Mouse (Mus musculus) adrenal gland, adult (tissue): ENCODE data around the gene Adgrl3.

Experiments
- DNase-seq, 2 experiments: peaks; one replicate each; pipeline ENCODE4 v3.0.0; 2022 to 2023; ENCODE audit warnings: low spot score in 1 of 2; ENCODE audit not compliant: inconsistent age in 2 of 2

Gene Adgrl3

DNA sequence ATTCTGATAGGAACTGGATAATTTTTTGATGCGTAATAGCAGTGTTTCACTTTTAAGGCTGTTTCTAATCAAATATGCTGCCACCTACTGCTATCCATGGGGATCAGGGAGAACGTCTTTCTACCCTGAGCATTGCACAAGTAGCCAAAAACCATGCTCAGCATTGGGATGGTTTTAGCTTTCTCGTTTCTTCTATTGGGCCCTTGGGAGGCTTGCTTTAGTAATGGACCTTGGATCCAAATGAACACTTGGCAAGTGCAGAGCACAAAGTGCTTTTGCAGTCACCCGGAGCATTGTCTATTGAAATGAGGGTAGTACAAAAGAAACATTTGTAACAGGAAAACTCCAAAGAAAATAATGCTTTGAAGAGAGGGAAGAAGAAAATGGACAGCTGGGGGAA is 620.2 kb downstream of the Adgrl3 start:
- DNase-seq, result peak in 1 of 2 experiments; percentile 32

DNA sequence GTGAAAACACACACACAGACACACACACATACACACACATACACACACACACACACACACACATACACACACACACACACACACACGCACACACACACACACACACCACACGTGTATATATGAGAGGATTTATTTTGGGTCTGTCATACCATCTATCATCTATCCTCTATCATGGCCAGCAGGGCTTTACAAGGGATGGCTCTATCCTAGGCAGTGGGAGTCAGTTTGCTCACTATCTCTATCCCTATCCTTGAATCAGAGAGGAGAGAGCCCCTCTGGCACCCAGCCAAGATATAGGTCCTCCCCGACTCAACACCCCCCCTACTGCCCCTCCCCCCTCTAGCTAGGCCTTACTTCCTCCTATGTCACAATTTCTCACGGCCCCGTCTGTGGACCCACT is 625.6 kb downstream of the Adgrl3 start:
- no peak for DNase-seq

DNA sequence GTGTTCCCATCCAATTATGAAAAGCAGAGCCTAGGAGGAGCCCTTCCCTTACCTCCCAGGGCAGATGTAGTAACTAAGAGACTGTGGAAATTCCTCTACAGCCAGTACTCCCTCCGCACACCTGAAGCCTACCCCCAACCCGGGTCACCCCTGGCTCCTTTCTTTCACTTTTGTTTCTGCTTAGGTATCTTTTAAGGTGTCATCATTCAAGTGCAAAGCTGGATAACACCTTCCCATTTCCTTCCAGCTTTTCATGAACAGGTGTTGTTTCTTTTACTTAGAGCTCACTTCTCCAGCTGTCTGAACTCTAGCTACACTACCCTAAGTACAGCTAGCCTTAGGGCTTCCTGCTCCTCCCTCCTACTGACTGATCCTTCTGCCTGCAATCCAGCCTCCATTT is 634.0 kb downstream of the Adgrl3 start:
- DNase-seq, result no peak

DNA sequence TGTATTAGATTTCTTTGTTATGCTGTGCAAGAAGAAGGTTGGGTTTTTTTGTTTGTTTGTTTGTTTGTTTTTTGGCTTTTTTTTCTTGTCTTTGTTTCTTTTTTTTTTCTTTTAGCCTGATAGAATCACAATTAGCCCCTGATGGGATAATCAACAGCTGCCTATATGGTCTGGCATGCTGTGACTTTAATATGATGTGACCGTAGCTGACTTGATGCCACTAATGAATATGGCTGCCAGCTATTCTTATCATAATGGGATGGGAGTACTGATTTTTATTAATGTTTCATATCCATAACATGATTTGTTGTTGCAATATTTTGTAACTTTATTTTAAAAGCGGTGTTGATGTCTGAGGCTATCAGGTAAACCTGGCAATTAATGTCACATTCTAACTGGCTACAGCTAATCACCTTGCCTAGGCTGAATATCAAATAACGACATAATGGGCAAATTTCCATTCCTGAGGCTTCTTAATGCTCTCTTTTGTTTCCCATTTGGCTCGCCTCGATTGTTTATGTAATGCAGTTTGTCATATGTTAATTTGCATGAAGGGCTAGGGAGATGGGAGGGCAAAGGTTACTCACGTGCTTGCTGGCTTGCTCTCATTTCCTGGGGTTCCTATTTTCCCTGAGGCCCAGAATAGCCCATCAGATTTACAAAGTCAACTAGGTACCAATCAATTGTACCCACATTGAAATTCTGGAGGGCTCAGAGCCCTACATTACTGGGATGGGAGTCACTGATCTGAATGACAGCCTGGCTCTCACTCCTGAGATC is 641.9 kb downstream of the Adgrl3 start:
- no peak for DNase-seq

DNA sequence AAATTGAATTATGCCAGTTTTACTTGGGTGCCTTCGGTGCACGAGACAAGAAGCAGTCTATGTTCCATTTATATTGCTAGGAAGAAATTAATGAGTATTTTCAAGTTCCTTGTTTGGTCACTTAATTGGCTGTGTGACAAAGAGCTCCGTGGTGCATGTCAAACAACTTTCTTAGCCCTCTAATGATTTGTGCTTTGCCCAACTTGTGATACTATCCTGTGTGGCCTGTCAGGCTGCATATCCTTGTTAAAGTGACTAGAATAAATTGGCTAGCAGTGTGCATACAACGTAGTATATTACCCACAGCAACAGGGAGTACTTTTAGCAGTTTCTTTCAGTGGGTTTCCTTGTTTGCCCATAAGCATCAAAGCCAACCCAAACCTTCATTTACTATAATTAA is 651.1 kb downstream of the Adgrl3 start:
- no peak for DNase-seq

DNA sequence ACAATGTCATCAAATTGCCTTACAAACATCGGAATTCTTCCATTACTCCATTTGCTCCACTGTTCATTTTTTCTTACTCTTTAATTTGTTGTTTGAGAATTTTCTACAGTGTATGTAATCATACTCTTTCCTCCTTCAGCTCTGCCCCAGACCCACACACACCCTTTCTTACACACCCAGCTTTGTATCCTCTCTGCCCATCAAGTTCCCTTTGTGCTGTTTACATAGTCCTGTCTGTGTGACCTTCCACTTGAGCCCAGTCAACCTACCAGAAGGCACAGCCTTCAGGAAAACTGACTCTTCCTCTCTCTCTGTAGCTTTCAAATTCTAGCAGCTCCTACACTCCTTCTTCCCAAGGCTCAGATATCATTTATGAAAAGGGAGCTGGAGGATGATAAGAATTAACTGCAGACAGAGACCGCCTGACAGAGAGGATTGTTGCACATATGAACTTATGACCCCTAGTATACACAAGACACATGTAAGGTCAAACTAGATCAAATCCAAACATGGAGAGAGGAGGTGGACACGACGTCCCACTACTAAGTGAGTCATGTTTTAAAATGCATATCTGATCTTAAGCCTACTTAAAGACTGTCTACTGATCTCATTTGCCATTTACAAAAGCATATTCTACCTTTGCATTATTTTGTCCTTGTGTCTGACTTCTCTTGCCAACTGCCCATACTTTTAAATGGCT is 654.5 kb downstream of the Adgrl3 start:
- DNase-seq, result no peak

DNA sequence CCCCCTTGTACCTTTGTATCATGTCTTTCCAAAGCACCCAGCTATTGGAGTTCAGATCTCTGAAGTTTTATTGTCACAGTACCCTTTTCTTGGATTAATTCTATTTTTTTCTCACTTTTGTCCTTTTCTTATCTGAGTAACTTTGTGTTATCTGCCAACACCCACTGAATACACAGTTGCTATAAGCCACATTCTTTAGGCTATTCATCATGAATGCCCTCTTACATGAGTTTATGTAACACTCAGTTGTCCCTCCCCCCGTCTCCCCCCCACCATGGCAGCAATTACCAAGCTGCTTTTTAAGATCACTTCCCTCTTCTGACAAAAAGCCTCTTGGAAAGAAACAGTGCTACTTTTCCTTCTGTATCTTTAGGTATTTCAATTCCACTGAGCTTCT is 655.0 kb downstream of the Adgrl3 start:
- no peak for DNase-seq

DNA sequence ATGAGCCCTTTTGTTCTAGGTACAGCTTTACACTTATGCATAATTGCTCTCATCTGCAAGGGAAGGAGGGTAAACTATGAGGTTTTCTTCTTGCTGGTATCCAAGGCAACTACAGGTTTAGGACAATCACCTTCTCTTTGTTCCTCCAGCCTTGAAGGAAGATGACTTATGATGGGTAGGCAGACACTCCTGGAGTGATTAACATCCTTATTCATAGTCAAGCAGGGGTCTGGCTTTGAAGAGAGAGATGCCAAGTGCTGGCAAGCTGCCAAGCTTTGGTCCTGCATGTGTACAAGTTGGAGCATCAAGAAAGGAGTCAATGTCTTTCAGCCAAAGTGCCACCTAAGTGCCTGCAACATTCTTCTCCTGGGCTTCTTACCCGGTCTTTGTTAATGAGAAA is 657.0 kb downstream of the Adgrl3 start:
- no peak for DNase-seq

DNA sequence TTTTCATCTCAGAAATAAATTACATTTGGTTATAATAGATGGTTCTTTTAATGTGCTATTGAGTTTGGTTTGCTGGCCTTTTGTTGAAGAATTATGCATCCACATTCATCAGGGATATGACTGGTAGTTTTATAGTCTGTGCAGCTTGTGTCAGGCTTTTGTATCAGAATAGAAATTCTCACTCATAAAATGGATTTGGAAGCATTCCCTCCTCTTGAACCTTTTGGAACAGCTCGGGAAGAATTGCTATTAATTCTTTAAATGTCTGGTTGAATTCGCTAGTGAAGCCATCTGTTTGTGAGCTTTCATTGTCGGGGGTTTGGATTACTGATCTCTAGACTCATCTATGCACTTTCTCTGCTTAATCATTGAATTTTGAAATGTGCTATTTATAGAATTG is 666.3 kb downstream of the Adgrl3 start:
- no peak for DNase-seq

DNA sequence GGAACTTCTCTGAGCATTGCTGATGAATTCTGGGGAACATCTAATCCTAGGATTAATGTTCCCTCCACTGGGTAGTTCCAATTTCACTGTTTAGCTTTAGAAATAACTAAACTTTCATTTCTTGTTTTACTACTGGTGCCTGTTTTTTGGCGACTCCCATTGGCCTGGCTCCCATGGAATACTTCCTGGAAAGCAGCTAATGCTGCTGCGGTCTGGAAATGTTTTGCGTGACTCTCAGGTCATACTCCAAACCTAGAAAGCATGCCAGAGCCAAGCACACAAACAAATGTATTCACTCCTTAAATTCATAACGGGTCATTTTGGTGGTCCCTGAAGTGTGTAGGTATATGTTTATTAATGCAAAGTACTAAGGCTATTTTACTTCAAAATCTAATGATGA is 666.9 kb downstream of the Adgrl3 start:
- DNase-seq, result no peak

DNA sequence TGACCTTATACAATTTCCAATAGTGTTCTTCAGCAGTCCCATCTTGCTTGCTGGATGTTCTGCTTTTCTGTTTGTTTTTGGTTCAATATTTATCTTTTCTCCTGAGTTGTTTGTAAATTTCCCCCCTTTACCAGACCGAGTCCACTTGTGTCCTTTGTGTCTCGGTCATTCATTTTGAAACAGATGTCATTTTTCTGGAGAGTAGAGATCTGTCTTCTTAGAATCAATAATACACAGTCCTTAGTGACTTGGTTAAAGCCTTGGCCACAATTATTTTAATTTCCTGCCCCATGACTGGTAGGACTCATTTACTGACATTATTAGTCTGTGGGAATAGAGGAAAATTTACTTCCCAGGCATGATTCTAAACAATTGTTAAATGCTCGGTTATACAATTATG is 709.7 kb downstream of the Adgrl3 start:
- no peak for DNase-seq

DNA sequence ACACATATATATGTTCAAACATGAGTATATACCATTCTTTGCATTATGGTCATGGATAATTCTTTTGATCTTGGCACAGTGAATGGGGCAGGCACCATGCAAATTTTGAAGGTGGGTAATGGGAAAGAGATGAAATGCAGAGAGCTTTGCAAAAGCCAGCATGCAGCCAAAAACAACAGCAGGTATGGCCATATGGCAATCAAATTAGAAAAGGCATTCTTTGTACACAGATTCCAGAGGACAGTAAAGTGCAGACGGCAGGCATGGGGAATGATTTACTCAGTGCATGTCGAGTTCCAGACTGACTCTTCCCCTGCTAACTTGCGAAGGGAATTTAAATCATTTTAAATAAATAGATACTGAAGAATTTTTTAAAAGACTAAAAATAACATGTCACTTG is 716.1 kb downstream of the Adgrl3 start:
- DNase-seq, result no peak

DNA sequence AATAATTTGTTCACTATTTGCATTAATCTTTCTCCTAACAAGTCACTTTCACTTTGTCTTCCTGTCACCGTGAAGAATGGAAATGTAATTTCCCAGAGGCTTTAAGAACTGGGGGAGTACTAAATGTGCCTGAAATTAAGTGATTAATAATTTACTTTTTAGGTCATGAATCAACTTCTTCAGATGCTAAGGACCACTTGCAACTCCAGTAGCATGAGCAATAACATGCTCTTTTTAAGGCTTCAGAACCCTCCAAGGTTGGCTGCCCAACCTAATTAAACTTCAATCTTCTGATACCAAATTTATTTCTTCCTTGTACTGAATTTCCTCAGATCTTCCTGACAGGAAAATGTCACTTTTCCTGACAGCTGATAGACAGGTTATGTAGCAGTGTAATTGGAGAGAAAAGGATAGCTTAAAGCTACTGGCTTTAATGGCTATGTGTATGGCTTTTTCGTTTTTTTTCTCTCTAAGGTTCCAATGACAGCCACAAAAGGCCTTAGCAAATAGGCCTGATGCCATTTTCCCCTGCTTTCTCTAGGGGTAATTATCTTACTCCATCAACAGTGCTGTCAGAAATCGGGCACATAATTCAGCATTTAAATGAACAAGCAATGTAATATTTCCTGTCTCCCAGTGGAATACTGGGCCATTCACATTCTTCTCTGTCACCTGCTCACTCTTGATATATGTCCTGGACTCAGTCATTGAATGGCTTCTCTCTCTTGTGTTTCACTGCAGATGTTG is 718.5 kb downstream of the Adgrl3 start:
- DNase-seq, result no peak

DNA sequence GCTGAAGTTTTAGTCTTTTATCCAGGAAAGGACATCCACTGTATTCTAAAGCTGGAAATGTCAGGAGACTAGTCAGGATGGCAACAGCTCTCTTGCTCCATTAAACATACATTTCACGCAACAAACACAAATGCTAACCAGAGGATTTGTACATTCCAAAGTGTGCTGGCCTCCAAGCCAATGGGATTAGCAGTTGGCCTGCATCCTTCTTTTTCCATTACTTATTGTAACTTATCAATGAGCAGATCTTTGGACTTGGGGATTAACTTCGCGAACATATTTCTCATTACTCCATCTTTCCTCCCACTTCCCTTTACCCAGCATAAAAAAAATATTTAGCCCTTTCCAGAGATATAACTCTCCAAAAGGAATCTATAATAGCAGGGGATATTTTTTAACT is 732.5 kb downstream of the Adgrl3 start:
- DNase-seq, result no peak

DNA sequence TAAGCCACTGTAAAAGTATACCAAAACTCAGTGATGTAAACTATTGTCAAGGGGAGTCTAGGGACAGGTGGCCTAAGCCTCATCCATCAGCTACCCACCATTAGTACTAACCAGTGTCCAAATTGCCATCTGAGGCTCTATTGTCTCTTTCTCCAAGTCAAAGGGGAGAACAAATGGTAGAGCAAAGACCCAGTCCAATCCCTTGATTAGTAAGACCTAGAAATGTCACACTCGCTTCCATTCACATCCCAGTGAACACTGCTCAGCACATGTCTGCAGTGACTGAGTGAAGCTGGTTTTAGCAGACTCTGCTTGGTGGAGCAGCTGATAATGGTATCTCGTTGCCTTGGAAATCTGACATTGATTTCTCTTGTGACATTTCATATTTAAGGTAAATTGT is 735.8 kb downstream of the Adgrl3 start:
- no peak for DNase-seq

DNA sequence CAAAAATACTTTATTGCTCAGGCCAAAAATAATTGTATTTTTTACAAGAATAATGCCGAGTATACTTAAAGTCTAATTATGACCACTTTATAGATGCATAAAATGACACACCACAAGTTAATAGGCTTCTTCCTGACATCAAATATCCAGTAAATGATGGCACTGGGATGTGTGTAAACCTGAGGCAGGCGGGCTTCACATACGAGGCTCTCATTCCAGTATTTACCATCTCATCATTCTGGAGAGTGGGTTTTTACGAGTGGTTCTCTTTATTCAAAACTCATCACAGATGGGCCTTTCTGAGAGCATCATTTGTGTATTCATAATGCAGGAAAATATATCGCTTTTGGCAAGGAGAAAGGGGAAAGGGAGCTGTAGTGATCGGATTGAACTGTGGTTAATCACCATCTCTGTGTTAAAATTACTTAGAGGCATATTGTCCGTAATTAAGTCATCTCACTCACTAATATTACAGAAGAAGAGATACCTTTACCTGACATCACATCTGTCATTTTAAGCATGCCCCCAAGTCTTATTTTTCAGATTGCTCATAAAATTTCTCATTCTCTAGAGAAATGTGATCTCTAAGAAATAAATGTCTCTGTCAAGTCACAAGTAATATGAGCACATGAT is 737.3 kb downstream of the Adgrl3 start:
- no peak for DNase-seq

DNA sequence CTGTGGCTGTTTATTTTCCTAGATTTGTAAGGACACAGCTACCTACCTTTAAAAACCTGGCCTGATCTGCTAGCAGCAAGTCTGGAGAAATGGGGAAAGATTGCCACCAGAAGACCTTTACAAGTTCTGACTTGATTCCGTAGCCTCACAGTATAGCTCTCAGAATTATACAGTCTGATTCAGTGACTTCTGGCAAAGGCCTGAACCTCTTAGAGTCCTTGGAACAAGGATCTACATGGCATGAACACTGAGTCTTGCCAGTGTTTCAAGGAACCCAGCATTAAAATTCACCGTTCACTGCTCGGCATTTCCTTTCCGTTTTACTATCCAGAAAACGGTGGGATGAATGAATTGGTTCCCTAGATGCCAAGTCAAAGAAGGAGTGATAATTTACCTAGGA is 756.3 kb downstream of the Adgrl3 start:
- no peak for DNase-seq

DNA sequence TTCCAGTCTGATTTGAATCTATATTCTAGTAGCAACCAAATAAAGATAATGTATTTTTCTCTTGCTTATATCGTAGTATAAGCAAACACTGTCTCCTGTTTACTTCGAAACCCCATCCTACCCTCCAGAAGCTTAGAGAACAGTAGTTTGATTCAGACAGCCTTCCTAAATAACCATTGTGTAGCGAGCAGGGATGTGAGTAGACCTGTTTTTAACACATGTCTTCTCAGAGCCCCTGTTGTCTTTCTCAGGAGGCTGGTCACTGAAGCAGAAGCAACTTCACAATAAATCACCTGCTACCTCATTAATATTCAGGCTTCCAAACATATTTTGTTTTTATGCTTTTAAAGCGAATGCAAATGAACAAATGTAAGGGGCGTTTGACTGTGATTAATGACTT is 756.8 kb downstream of the Adgrl3 start:
- DNase-seq, result no peak

DNA sequence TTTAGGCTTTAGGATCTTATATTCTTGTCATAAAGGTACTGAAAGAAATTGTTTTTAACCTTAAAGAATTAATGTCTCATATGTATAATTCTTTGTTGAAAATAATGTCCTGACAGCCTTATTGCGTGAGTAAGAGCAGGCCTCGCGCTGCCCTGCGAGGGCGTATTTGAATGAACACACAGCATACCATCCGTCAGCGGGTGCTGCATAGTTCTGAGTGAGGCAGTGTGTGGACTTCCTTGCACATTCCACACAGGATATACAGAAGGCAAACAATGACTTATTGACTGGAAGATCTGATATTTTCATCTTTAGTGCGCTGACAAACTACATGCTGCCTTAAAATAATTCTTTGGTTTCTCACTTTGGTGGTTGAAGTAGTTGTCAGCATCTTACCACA is 764.8 kb downstream of the Adgrl3 start:
- DNase-seq, result no peak

DNA sequence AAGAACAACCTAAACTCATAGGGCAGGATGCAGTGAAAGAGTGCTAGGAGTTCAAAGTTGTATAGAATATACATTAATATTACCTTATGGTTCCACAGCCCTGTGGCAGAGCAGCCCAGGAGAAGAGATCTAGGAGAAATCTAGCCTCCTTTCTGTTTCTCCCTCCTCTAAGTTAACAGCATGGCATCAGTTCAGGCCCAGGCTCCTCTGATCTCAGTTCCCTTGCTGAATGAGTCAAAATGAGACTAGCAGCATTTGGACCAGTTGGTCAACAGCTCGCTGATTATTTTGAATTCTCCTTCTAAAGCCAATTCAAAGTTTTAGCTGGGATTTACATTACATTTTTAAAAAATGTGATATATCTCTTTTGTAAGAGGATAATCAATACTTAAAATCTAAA is 770.8 kb downstream of the Adgrl3 start:
- DNase-seq, result no peak

DNA sequence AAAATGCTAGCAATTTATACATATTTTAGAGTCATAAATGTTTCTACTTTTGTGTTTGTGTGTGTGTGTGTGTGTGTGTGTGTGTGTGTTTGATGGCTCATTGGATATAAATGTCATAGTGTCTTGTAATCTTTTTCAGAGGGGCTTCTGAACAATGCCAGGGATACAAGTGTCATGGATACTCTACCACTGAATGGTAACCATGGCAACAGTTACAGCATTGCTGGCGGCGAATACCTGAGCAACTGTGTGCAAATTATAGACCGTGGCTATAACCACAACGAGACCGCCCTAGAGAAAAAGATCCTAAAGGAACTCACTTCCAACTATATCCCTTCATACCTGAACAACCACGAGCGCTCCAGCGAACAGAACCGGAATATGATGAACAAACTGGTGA is 774.2 kb downstream of the Adgrl3 start:
- no peak for DNase-seq

DNA sequence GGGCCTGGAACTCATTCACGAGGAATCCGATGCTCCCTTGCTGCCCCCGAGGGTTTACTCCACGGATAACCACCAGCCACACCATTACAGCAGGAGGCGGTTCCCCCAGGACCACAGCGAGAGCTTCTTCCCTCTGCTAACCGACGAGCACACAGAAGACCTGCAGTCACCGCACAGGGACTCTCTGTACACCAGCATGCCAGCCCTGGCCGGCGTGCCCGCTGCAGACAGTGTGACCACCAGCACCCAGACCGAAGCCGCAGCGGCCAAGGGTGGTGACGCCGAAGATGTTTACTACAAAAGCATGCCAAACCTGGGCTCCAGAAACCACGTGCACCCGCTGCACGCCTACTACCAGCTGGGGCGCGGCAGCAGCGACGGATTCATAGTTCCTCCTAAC is 774.7 kb downstream of the Adgrl3 start:
- DNase-seq, result no peak
